Mouse (Mus musculus) lung, postnatal 0 days (tissue): ENCODE measurements around the gene Trim2.

Source experiments
- CTCF ChIP-seq: IDR thresholded peaks from 2 replicates; pipeline ENCODE4 v1.5.1; 2016; ENCODE audit warnings: antibody characterized with exemption, mild to moderate bottlenecking
- EP300 ChIP-seq: IDR thresholded peaks from 2 replicates; pipeline ENCODE4 v1.6.1; 2016; ENCODE audit warnings: antibody characterized with exemption, mild to moderate bottlenecking, control low read depth

- TF ChIP-seq EP300: no peak
- TF ChIP-seq CTCF: no peak
Measured at GRCm38 (mm10) chr3:84198229-84198628, 108.4 kb downstream of the Trim2 start.
